Mouse (Mus musculus): ENCODE data around the gene Prss35. TPM values are rescaled to one million over a fixed set of nuclear protein-coding genes. Genes with fewer than 3 reads are reported as not detected.

Gene Prss35
- 181 and 236 TPM in 2 replicates for total RNA-seq (2021)
- long read RNA-seq, transcript Prss35-201 (2 exons, 3,444 nt): major isoform, 506 of 585 reads
- long read RNA-seq, partial matches to known transcripts: 12 of 585 reads
- long read RNA-seq, other reads (novel, unspliced or antisense): 67 of 585 reads

DNA sequence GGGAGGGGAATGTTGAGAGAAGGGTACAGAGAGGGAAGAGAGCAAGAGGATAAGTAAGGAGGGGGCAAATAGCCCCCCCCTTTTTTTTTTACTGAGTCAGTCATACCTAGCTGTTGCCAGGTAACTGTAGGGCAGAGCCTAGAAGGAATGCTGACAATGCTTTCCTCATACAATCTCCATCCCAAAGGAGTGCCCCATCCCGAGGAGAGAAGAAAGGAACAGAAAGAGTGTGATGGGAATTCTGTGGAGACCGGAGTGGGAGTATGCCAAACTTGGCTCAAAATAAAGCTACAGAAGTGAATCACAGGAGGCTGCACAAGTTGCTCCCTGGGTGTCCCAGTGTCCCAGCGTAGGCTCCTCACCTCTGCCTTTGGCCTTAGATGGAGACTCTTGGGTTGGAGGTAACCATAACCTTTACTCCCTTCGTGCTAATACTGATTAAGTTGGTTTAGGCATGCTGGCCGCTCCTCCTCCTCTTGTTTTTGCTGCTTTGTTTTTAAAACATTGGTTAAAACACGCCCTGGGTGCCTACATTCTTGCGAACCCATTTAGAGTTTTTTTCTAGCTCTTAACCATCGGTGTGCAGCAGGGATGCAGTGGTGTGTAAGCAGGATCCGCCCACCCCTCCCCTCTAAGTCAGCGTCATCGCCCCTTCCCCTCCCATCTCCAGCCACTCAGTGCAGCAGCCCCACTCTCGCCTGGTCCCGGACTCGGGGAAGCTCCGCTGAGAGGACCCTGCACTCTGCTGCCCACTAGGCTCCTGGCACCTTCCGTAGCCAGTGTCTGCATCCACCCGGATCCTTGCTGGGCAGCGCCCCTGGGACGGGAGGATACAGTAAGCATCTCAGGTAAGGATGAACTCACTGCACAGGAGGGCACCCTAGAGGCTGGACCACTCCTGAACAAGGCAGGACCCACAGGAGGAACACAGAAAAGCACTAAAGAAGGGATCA is at the start of gene Prss35:
Gene Prss35 (plus strand): TSS at position 691 of the 953 bp plus-strand sequence.
- peak; percentile 82 for DNase-seq

DNA sequence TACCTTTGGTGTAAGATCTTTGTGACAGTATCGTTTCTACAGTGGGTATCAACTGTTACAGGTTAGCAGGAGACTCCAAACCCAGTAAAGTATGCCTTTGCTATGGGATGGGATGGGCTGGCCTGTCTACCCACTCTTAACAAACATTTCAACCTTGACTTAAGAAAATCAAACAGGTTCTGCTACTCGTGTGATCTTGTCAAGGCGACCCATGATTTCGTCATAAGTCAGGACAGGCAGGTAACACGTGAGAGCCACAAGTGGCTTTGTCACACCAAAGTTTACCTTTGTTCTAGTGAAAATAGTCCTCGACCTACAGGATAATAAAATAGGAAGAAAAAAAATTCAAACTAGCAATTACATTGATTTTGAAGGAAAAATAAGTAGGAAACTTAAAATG is 49.5 kb upstream of the Prss35 start:
- no peak for DNase-seq

DNA sequence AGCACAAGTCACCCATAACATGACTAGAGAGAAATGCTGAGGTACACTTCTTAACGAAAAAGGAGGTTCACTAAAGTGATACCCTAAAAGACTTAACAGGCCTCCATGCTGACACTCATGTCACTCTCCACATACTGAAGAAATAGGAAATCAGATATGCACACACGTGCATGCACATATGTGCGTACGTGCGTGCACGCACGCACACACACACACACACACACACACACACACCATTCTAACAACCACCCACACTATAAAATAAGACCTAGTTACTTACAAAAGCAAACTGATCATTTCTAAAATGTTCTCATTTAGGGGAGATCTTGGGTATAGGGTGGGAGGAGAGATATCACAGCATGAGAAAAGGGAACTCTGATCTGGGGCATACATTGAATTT is 48.8 kb upstream of the Prss35 start:
- no peak for DNase-seq

DNA sequence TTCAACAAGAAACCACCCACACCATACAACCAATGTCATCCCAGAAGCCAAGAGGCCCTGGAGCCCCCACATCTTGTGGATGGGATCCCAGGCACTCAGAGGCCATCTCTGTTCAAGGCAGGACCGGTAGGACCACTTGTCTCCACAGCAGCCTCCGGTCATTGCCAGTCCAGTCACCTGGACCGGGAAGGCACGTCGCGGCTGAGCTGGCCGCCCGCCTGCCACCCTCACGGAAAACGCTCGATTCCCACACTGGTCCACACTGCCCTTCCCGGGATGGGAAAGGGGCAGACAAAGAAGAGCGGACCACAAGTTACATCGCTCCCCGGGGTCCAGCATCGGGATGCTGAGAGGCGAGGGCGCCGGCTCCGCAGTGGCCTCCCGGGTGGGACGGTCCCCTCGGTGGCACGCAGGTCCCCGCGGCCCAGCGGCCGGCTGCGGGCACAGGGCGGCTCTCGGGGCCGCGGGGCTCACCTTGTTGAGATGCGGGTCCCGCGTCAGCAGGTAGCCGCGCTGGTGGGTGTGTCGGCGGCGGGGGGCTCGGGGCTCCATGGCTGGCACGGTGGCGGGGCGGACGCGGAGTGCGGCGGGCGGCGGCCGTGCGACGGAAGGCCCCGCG is 48.1 kb upstream of the Prss35 start:
- DNase-seq: peak; percentile 43

DNA sequence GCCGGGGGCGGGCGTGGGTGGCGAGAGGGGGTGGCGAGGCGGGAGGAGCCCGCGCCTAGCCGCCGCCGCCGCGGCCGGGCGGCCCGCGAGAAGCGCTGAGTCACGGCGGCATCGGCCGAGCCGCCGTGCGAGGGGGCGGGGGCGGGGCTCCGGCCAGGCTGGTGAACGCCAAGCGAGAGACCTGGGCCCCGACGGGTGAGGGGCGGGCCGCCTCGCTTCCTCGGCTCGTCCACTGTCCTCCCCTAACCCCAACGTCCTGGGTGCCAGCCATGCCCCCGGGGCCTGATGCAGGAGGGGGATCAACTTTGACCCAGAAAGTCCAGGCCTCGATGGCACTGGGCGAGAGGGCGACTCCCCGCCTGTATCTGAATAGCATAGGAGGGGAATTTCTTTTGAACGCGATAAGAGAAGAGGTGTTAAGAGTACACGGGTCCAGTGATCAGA is 47.6 kb upstream of the Prss35 start, which contains the start of gene Me1:
Gene Me1 (minus strand): TSS at position 136 of the 444 bp plus-strand sequence.
- DNase-seq: peak; percentile 79

DNA sequence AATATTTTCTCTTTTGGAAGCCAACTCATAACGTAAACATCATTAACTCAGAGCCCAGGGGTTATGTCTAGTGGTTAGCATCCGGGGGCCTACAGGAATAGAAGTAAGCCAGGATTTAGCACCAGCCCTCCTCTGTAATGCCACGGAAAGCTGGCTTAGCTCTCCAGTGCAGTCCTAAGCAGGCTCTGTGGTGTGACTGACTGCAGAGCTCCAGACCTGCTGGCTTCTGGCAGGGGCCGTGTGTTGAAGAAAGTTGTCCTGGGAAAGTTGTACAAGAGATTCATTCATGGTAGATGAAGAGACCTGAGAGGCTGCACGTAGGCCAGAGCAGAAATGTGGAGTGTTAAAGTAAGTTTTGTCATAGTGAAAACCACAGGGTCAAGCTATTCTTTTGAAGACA is 42.2 kb upstream of the Prss35 start:
- no peak for DNase-seq

DNA sequence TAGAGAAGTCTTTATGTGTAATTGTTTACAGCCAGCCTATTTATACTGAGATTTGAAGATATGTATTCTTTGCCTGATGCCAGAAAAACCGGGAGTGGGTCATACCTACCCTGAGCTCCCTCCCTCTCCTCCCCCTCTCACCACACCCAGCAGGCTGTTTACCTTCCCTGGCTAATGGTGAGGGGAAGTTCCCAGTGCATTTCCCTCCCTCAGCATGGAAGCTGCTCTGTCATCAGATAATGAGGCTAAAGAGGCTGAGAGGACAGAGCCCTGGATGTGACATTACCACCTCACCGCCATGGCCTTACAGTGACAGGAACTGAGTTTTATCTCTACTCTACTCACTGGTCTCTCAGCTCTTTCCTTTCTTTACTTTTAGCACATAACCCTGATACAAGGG is 41.6 kb upstream of the Prss35 start:
- no peak for DNase-seq

DNA sequence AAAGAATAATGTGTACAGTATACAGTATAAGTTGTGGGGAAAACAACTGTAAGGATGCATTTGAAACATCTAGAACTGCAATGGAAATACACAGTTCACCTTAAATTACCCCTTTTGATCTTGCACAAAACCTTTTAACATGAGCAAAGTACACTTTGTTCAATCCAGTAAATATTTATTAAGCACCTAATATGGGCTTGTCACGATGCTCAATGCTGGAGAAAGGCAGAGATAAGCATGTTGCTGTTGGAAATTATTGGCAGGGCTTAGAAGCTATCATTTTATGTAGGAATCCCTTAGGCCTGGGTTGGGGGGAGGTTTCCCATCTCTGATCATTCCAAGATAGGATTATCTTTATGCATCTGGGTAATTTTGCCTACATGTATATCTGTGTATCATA is 36.0 kb upstream of the Prss35 start:
- no peak for DNase-seq

DNA sequence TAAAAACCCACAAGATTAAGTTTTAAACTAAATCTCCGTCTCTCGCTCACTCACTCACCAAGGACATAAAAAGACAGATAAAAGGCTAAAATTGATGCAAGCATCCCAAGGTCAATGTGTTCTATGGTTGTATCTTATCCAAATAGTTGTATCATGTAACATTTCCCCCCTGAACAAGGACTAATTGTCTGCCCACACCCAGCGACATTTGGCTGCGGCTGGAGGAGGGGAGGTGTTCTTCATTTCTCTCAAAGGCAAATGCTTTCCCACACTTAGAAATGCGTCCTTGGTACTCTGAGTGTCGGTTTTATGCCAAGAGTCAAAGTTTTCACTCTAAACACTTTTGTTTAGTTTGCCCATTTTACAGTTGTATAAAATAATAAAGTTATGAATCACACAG is 34.5 kb upstream of the Prss35 start:
- DNase-seq: peak; percentile 47

DNA sequence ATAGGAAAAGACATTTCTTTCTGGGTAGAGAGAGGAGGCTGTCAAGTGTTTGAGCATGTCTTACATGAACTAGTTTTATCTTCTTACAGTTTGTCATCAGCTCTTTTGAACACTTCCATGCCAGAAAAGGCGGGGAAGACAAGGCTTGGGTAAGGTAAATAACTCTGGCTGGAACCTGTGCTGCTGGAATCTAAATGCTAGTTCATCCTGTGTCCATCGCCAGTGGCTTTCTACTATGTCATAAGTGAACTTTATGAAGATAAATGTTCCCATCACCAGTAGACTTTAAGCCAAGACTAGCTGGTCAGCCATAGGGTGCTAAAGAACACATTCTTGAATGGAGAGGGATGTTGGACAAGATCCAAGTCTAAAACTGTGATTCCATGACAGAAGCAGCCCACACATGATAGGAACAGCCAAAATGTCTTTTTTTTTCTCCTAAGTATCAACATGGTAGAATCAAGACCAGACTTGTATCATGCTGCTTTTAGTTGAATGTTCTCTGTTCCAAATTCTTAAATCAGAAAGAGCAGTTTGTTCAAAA is 33.3 kb upstream of the Prss35 start:
- no peak for DNase-seq

DNA sequence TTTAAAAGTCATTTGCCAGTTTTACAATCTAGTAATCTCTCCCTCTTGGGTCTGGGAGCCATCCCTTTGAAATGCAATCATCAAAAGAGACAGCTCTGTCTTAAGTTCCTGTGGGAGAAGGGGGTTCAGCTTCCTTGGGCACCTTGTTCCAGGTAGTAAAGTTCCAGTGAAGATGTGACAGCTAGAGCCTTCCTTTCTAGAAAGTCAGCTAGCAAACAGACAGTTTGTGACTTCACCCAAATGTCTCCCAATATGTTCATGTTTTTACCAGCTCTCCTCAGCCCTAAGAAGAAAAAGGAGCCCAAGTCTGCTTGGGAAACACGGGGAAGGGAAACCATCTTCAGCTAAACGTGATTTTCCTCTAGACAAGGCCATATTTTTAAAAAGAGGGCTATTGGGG is 30.8 kb upstream of the Prss35 start:
- no peak for DNase-seq

DNA sequence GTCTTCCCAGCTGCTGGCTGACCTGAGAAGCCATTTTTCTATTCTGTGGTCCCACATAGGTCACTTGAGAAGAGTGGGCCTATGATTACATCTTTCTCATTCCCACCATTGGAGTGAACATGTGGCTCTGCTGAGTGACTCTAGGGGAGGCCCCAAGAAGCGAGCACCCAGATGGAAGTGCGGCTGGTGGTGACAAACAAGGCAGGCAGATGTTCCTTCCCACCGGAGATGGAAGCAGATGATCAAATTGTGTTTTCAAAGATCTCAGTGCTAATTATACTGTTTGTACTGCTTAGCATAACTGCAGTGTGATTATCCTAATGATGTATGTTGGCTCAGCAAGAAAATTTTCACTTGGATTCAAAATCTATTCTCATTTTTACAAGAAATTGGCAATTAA is 29.4 kb upstream of the Prss35 start:
- DNase-seq: no peak

DNA sequence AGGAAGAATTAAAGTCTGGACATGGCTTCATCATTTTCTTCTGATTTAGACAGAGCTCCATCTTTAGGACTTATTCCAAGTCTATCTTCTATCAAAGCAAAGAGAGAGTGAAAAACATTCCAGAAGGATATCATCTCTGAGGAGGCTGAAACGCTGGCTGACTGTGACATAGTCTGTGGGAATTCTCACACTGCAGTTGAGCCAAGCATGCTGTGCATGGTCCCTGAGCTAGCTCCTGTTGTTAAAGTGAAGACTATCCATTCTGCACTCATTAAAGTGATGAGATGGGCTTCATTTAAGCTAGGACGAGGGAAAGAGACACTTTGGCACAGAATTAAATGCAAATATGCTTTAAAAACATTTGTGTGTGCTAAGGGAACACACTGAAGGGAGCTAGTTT is 26.9 kb upstream of the Prss35 start:
- DNase-seq: no peak

DNA sequence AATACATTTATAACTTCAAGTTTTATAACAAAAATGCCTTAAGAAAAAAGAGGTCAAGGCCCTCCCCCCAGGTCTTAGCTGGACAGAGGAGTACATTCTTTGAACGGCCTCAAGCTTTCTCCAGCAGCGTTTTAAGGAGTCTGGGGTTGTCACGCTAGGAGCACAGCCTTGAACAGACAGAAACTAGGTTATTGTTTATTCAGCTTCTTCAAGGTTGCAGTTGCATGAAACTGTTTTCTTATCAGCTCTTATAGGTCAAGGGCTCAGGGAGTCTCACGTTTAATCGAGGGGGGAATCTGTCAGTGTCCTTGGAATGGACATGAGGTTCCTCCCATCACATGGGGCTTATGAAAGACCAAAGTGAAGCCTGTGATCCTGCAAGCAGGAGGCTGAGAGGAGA is 26.3 kb upstream of the Prss35 start:
- DNase-seq: no peak

DNA sequence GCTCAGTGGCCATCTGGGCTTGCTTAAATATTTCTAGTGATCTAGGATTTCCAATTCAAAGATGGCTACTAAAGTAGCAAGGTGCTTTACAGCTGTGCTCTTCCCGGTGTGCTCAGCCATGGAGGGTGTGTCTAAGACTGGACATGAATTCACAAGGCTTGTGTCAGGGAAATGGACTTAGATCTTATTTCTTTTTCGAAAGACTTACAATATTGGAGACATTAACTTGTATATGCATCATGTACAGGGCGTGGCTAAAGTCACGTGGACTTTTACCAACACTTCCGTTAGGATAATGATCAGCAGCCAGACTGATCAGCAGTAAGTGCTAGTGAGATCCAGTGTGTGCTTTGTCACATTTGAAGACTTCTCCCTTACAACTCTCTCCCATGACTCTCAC is 23.2 kb upstream of the Prss35 start:
- no peak for DNase-seq

DNA sequence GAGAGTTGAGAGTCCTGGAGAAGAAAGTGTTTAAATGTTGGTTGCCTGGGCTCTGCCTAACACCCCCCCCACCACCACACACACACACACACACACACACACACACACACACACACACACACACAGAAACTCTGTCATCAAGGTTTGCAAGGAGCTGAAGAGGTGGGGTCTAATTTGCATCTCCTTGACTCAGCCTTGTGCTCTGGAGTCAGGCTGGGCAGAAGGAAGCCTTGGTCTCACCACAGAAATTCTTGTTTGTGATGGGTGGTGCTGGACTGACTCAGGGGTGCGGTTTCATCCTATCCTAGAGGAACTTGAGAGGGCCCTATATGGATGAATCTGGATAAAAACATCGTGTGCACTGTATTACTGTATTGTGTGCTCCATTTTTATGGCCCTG is 22.7 kb upstream of the Prss35 start:
- DNase-seq: no peak

DNA sequence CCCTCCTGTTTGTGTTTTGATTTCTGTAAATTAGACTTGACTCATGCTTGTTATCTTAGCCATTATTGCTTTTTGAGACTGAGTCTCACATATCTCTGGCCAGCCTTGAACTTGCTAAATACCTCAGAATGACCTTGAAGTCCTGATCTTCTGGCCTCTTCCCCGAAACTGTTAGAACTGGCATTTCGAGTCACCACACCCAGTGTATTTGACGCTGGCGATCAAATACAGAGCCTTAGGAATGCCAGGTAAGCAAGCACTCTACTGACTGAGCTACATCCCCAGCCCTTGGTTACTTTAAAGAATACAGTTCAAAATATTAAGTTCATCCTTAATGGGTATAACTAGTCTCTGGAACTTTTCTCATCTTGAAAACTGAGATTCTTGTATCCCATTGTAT is 18.4 kb upstream of the Prss35 start:
- no peak for DNase-seq

DNA sequence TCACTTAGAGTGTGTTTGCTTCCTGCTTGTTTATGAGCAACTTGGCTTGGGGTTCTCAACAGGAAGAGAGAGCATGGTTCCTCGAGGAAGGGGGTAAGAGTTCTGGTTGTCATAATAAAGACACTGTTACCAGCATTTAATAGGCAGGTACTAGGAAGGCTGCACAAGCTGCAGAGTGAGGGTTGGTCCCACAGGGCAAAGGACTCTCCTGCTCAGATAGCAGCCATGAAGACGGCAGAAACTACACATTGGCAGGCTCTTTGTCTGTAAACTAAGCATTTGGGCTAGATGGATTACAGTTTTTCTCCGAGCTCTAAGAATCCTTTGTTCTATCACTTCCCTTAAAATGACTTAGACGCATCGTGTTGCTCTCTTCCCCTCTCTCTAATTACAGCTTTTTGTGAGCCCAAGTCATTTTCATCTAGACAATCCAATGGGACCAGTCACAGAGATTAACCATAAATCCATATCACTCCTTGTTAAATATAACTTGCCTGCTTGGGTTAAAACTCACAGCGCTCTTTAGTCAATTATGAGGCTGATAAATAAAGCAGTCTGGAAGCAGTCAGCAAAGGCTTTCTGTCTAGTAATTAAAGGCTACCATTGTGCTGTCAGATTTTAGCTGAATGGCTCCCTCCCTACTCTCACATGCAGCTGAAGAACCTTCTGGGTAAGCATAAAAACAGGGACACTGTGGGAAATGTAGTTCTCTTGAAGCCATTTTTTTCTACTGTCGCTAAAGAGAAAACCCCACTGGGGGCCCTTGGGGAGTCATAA is 17.7 kb upstream of the Prss35 start:
- no peak for DNase-seq

DNA sequence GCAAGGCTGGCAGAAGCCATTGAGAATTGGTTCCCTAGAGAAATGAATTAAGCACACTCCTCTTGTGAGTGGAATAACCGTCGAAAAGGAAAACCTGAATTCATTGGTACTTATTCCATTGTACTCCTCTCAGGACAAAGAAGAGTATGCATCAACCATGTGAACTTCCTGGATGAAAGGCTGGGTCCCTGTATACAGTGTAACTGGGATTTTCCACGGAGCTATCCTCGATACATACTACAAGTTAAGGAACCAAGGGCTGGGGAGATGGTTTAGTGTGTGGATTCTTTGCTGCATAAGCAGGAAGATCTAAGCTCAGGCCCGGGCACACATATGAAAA is 17.1 kb upstream of the Prss35 start:
- DNase-seq: no peak

DNA sequence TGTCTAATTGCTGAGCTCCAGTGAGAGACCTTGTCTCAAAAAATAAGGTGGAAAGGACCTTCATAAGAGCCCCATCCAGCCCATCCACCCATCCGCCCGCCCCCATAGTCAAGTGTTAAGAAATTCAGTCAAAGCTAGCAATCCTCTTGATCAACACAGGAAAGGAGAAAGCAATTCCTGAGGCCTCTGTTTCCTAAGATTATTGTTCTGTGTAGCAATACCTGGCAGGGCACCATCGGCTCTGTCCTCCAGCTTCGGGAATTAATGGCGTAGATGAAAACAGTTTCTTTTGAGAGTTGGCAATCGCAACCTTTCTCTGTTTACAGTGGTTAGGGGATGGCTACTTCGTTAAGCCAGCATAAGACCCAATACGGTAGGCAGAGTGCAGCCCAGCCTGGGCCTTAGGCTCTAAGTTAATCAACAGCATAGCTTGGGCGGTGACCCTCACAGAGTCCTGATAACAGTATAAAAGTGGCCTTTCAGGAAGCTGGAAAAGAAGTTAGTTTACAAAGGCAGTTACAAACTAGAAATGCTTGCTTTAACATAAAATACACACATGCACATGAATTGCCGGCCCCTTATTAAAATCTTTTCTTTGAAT is 15.1 kb upstream of the Prss35 start:
- no peak for DNase-seq

DNA sequence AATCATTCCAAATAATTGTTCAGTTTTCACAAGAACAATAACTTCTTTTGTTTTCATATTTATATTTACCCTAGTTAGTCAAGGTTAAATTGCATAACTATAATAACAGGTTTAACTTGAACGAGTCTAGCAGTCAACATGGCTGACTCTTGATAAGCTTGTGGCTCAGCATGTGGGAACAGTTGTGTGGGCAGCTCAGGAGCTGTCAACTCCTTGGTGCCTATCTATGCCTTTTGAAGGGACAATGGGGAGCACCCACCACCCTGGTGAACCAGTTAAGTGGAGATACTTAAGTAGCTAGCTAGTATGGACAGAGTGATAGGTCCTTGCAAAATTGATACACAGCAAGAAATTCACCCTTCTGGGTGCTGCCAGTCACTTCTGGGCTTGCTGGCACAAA is 14.4 kb upstream of the Prss35 start:
- no peak for DNase-seq

DNA sequence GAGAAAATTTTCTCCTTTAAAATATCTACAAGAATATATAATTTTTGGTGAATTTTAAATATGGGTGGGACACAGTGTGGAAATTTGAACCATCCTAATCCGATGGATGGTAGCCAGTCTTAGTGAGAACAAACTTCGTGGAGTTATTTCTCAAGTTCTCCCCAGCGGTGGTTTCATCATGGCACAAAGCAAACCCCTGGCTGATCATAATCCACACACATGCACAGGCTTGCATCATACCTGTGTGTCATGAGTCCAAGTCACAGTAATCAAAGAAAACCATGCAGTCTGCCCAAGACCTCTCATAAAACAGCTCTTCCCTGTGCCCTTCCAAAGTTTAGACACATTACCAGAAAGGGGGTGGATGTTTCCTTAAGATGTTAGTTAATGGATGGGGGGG is 13.6 kb upstream of the Prss35 start:
- no peak for DNase-seq

All from adrenal gland, postnatal 25 days (tissue).